Mouse (Mus musculus) forebrain, embryonic 13.5 days (tissue): ENCODE measurements around the gene Cacna2d3. TPM values are rescaled to one million over a fixed set of nuclear protein-coding genes. Genes with fewer than 3 reads are reported as not detected.

Experiments
- ATAC-seq: fragments of 200-750 bp; cut with Nextera tagmentation; 2 replicates; pipeline ENCODE4 v1.8.0; 2017
- H3K27ac ChIP-seq: fragments of 300-500 bp; sonication (generic); 2 replicates; pipeline ENCODE4 v1.5.1; 2015; ENCODE audit warnings: inconsistent platforms, mild to moderate bottlenecking, moderate library complexity
- H3K27me3 ChIP-seq: fragments of 300-500 bp; sonication (generic); 2 replicates; pipeline ENCODE4 v1.6.1; 2015; ENCODE audit warnings: mild to moderate bottlenecking, inconsistent platforms
- H3K36me3 ChIP-seq: fragments of 300-500 bp; sonication (generic); 2 replicates; pipeline ENCODE4 v1.6.1; 2015; ENCODE audit warnings: mild to moderate bottlenecking, inconsistent platforms; ENCODE audit not compliant: poor library complexity, severe bottlenecking
- H3K4me1 ChIP-seq: fragments of 300-500 bp; sonication (generic); 2 replicates; pipeline ENCODE4 v1.6.1; 2015; ENCODE audit warnings: inconsistent platforms
- H3K4me2 ChIP-seq: fragments of 300-500 bp; sonication (generic); 2 replicates; pipeline ENCODE4 v1.6.1; 2015; ENCODE audit warnings: inconsistent platforms, mild to moderate bottlenecking, moderate library complexity
- H3K4me3 ChIP-seq: fragments of 300-500 bp; sonication (generic); 2 replicates; pipeline ENCODE4 v1.5.1; 2015; ENCODE audit warnings: mild to moderate bottlenecking, inconsistent platforms
- H3K9ac ChIP-seq: fragments of 300-500 bp; sonication (generic); 2 replicates; pipeline ENCODE4 v1.6.1; 2015; ENCODE audit warnings: mild to moderate bottlenecking, inconsistent platforms
- H3K9me3 ChIP-seq: fragments of 300-500 bp; sonication (generic); replicated peaks from 2 replicates; pipeline ENCODE4 v1.6.1; 2016; ENCODE audit warnings: inconsistent platforms
- whole genome bisulfite sequencing: fragments of 180-500 bp; shearing (Covaris S2); methylation state at CpG from one replicate; pipeline ENCODE4 v1.1.7; 2015; 5-methylcytosine and 5-hydroxymethylcytosine counted together
- polyA plus RNA-seq: library from polyadenylated mRNA; unstranded; fragments of >200 nt; fragmentation: Nextera tagmentation; extraction: Ambion mirVana; gene quantifications from 2 replicates; pipeline ENCODE4 v1.2.1, GENCODE M21; 2015

The Cacna2d3 gene
- polyA plus RNA-seq, 1 experiment from 2014 or later: 12.3 TPM

DNA sequence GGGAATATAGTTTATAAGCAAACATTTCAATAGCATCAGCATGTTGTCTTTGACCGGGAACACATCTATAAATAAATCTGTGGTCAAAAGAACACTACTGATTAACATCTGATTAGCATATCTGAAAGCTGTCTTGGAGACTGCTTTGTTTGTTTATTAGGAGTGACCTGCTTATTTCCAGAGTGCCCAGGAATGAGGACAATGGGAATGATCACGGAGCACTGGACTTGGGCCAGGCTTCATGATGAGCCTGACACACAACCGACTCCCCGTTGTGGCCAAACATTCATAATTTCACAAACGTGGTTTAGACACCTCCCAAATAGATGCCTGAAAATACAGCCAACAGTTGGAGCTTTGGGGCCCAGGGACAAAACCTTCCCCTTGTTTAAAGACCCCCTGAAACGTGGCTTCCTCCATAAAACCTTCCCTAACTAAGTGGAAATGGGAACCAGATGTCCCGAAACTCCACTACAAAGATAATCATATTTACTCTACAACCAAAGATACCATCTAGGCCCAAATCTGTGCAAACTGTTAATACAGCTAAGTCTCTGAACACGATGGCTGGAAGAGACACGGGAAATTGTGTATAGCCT, 607.7 kb downstream of the Cacna2d3 start:
- Histone ChIP-seq H3K4me3 (no peak overlapping the region), H3K9ac (no peak overlapping the region), H3K27ac (no peak overlapping the region), H3K4me1 (peaks cover 14% of the 10 kb centered on the region), H3K36me3 (no peaks in the 10 kb centered on the region), H3K27me3 (peaks cover 22% of the 10 kb centered on the region), H3K4me2 (no peak overlapping the region), H3K9me3 (peaks cover 6% of the 10 kb centered on the region)
- no peak for ATAC-seq
- 30% methylated on average over 9 of the region's 9 CpGs for WGBS

DNA sequence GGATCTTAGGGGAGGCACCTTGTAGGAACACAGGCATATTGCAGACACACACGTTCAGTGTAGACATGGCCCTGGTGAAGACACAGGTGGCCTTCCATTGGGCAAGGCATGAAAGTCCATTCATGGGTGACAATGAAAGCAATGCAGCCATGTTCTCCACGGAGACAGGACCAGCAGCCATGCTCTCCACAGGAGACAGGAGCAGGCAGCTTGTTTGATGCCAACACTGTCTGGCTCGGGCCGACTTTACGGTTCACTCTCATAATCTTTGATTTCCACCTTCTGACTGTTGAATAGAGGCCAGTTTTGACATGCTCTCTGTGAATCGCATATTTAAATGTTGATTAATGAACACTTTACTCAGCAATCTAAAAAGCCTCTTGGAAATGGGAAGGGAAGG, 610.0 kb downstream of the Cacna2d3 start:
- no peak for ATAC-seq
- peaks cover 14% of the 10 kb centered on the region for H3K4me1 ChIP-seq
- no peak overlapping the region for H3K4me3 ChIP-seq
- peaks cover 14% of the 10 kb centered on the region for H3K27me3 ChIP-seq
- H3K9me3 ChIP-seq: peaks cover 6% of the 10 kb centered on the region
- H3K36me3 ChIP-seq: no peaks in the 10 kb centered on the region
- no peak overlapping the region for H3K27ac ChIP-seq
- 70% methylated on average over 6 of the region's 6 CpGs for WGBS
- H3K9ac ChIP-seq: no peak overlapping the region
- H3K4me2 ChIP-seq: no peak overlapping the region

DNA sequence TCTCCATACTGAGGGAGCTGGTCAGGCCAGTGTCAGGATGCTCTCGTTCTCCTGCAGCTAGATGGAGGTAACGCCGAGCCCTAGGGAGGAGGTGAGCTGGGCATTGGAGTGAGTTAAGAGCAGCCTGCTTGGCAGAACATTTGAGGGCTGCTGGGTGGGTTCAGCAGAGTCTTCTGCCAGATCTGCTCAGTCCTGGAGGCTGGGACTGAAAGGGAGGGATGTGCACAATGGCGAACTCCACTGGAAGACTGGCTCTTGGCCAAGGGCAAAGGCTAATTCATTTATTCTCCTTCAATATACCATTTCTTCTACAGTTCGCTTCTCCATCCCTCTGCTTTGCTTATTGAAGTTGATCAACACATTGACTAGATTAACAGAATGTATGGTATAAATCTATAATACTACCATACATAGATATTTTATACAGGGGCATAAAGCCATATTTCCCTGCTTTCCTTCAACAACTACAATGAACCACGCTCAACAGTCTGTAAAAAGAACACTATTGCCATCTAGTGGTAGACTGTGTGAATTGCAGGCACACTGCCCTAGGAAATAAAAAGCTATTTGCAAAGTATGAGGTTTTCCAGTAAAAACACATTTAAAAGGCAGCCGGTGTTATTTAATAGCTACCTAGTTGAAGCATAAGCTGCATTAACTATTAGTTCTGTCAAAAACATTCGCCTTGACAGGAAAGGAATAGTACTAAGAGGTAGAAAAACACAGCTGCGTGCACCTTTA, 611.1 kb downstream of the Cacna2d3 start:
- peaks cover 8% of the 10 kb centered on the region for H3K27me3 ChIP-seq
- no peak overlapping the region for H3K4me3 ChIP-seq
- no peak overlapping the region for H3K9ac ChIP-seq
- 73% methylated on average over 9 of the region's 9 CpGs for WGBS
- H3K4me1 ChIP-seq: peaks cover 14% of the 10 kb centered on the region
- H3K36me3 ChIP-seq: no peaks in the 10 kb centered on the region
- H3K4me2 ChIP-seq: no peak overlapping the region
- no peak overlapping the region for H3K27ac ChIP-seq
- H3K9me3 ChIP-seq: peaks cover 6% of the 10 kb centered on the region
- ATAC-seq: no peak

DNA sequence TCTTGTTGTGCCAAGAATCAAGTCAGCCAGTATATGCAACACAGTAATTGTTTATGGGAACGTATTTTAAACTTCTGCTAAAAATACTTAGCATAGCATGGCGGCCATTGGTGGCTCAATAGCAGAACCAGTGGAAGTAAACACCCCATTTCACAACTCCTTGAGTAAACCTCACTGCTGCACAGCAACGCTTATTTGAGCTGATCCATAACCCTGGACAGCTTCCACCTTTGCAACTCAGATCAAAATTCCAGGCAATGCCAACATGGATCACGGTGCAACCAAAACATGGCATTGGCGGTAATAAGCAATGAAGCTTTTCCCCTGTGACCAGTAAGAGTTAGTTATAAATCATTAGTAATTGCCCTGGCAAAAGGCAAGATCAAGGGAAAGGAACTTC, 614.2 kb downstream of the Cacna2d3 start:
- 92% methylated on average over 5 of the region's 5 CpGs for WGBS
- H3K9me3 ChIP-seq: peaks cover 6% of the 10 kb centered on the region

DNA sequence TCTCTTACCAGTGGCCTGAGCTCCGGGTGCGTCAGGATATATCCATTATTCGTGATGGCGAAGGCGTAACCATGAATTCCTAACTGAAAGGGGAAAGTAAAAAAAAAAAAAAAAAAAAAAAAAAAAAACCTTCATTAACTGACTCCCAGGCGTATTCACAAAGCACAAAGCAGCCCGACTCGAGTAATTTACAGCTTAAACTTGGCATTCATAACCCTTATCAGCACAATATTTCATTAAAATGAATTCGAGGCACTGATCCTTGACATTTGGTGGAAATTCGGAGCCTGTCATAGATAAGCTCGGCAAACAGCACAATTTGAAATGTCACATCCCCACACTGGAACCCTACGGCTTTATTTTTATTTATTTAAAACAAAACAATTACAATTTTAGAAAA, 623.9 kb downstream of the Cacna2d3 start:
- no peaks in the 10 kb centered on the region for H3K36me3 ChIP-seq
- no peak for ATAC-seq
- no peaks in the 10 kb centered on the region for H3K4me1 ChIP-seq
- H3K9me3 ChIP-seq: no peaks in the 10 kb centered on the region
- 70% methylated on average over 12 of the region's 12 CpGs for WGBS
- H3K4me2 ChIP-seq: no peak overlapping the region
- H3K27ac ChIP-seq: no peak overlapping the region
- no peak overlapping the region for H3K9ac ChIP-seq
- 0 out of 2 replicates have a peak, but pooled peaks cover 2% of the 10 kb centered on the region for H3K27me3 ChIP-seq
- no peak overlapping the region for H3K4me3 ChIP-seq

More for the DNA sequence above, 614.2 kb downstream of the Cacna2d3 start:
- Histone ChIP-seq H3K4me3 (no peak overlapping the region), H3K27me3 (no peaks in the 10 kb centered on the region; the same call in 1 of the 2 replicates), H3K4me1 (0 out of 2 replicates have a peak, but pooled peaks cover 2% of the 10 kb centered on the region), H3K9ac (no peak overlapping the region), H3K27ac (no peak overlapping the region), H3K4me2 (no peak overlapping the region), H3K36me3 (no peaks in the 10 kb centered on the region)
- no peak for ATAC-seq

DNA sequence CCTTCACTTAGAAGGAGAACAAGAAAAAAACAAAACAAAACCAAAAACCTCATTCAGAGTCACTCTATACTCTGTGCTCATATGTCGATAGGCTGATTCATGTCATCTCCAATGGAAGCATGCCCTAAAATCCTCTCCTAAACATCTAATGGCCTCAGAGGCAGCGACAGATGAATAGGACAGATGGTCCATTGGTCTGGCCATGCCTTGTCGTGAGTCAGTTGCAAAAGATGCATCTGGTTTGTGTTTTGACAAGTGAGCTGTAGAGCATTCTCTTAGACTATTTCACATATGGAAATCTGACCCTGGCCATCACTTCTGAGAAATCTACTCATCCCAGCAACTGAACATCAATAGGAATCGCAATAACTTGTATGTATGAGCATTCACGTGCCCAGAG, 626.2 kb downstream of the Cacna2d3 start:
- ATAC-seq: no peak
- no peaks in the 10 kb centered on the region for H3K4me1 ChIP-seq
- H3K27ac ChIP-seq: no peak overlapping the region
- 0 out of 2 replicates have a peak, but pooled peaks cover 6% of the 10 kb centered on the region for H3K27me3 ChIP-seq
- no peaks in the 10 kb centered on the region for H3K36me3 ChIP-seq
- 80% methylated on average over 5 of the region's 5 CpGs for WGBS
- H3K9ac ChIP-seq: no peak overlapping the region
- H3K4me3 ChIP-seq: no peak overlapping the region
- no peaks in the 10 kb centered on the region for H3K9me3 ChIP-seq
- no peak overlapping the region for H3K4me2 ChIP-seq

DNA sequence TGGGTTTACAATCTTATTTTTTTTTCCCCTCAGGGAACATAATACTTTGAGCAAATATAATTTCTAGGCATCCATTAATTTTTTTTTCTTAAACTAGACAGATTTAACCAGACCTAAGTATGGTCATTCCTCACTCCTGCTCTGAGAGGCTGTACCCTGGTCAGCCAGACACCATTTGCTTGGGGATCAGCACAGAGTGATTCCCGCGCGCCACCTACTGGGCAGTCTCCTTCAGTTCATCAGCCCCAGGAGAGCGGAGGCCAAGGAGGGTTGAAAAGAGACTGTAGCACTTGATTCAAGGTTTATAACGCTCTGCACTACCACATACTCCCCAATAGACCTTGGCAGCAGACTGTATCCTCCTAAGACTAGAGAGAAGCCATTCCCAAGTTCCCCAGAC, 631.6 kb downstream of the Cacna2d3 start:
- no peak overlapping the region for H3K27ac ChIP-seq
- no peaks in the 10 kb centered on the region for H3K36me3 ChIP-seq
- H3K4me3 ChIP-seq: no peak overlapping the region
- peaks cover 7% of the 10 kb centered on the region; the same call in 1 of the 2 replicates for H3K4me1 ChIP-seq
- no peak overlapping the region for H3K4me2 ChIP-seq
- H3K9ac ChIP-seq: no peak overlapping the region; the same call in 1 of the 2 replicates
- H3K9me3 ChIP-seq: no peaks in the 10 kb centered on the region
- 2% methylated on average over 5 of the region's 5 CpGs for WGBS
- peak; percentile 86 for ATAC-seq
- peaks cover 9% of the 10 kb centered on the region; the same call in 1 of the 2 replicates for H3K27me3 ChIP-seq

DNA sequence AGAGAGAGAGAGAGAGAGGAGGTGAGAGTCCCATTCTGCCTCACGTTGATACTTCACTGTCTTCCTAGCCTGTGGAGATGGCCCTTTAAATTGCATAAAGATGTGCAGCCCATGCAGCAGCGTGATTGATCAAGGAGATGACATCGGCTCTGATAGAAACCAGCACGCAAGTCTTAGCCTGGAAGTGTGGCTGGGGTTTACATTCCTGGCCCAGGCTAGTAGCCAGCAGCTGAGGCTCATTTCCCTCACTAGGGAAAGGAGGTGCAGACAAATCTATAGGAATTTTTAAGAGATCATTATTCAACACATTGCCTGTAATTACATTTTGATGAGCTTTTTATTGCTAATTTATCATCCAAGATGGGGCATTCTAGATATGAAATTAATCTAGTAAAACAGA, 635.1 kb downstream of the Cacna2d3 start:
- Histone ChIP-seq H3K27me3 (peaks cover 9% of the 10 kb centered on the region; the same call in 1 of the 2 replicates), H3K4me3 (no peak overlapping the region), H3K27ac (no peak overlapping the region), H3K9me3 (no peaks in the 10 kb centered on the region), H3K36me3 (no peaks in the 10 kb centered on the region), H3K4me2 (no peak overlapping the region), H3K9ac (no peak overlapping the region), H3K4me1 (peaks cover 7% of the 10 kb centered on the region; the same call in 1 of the 2 replicates)
- ATAC-seq: no peak
- WGBS: 67% methylated on average over 4 of the region's 4 CpGs

DNA sequence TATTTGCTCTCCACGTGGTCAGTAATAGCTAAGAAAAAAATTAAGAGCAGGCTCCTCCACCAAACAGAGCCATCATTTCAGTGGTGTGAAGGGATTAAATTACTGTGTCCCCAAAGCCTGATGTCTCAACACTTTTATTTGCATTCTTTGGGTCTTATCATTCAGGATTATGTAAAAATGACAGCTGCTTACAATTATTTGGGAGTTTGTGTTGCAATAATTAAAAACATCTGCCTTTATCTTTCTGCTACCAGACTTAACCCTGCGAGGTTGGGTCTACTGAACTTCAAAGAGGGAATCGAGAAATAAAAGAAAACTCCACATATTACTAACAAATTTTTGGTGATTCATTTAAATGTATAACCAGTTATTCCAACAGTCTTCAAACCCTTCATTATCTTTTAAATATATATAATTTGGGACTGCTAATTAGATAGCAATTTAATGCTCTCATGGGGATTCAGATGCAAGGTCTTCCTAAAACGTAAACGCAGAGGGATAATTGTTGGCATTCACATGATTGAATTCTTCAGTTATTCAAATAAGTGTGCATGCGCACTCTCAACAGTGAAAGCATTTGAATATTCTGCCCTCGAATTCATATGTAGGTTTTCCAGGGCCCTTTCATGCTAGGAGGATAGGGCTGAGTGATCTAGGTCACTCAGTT, 636.0 kb downstream of the Cacna2d3 start:
- no peak overlapping the region for H3K9ac ChIP-seq
- H3K27ac ChIP-seq: no peak overlapping the region
- H3K4me3 ChIP-seq: no peak overlapping the region
- H3K9me3 ChIP-seq: no peaks in the 10 kb centered on the region
- H3K27me3 ChIP-seq: peaks cover 7% of the 10 kb centered on the region; the same call in 1 of the 2 replicates
- H3K4me2 ChIP-seq: no peak overlapping the region
- WGBS: 56% methylated on average over 7 of the region's 7 CpGs
- no peaks in the 10 kb centered on the region for H3K36me3 ChIP-seq
- H3K4me1 ChIP-seq: peaks cover 7% of the 10 kb centered on the region; the same call in 1 of the 2 replicates
- ATAC-seq: peak; percentile 61

DNA sequence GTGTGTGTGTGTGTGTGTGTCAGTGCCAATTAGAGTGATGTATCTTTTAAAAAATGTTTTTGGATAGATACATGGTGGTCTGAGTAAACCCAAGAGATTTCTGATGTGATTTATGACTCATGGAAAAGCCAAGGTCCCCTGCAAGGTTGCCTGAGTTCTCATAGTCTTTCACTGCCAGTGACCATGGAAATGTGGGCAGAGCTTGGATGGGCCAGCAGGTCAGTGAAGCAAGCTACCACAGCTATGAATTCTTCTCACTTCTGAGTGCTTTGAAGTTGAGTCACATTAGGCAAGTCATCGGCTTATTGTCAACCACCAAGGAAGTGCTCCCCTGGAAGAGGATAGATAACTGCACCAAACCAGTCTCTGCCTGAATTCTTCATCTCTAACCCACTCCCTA, 639.5 kb downstream of the Cacna2d3 start:
- WGBS: 100% methylated on average over 1 of the region's 1 CpGs

DNA sequence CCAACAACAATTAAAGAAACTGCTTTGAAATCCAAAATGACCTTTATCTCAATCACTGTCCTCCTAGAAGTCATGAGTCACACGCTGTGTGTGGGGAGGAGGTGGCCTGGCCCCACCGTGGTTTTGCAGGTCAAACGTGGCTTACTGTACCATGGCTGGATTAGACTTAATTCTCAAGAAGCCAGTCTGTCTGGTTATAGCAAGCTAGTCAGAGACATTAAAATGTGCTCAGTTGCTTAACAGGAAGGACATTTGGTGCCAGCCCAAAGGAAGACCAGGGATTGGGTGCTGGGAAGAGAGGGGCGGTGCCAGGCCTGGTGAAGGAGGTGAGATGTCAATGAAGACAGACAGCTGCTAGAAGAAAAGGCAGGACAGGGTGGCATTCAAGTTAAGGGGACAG, 641.0 kb downstream of the Cacna2d3 start:
- no peak overlapping the region for H3K4me2 ChIP-seq
- H3K4me1 ChIP-seq: no peaks in the 10 kb centered on the region
- no peaks in the 10 kb centered on the region for H3K36me3 ChIP-seq
- no peak for ATAC-seq
- no peaks in the 10 kb centered on the region for H3K9me3 ChIP-seq
- H3K9ac ChIP-seq: no peak overlapping the region
- no peak overlapping the region for H3K4me3 ChIP-seq
- 86% methylated on average over 4 of the region's 4 CpGs for WGBS
- no peaks in the 10 kb centered on the region; the same call in 1 of the 2 replicates for H3K27me3 ChIP-seq
- no peak overlapping the region for H3K27ac ChIP-seq

More for the DNA sequence above, 639.5 kb downstream of the Cacna2d3 start:
- no peaks in the 10 kb centered on the region; the same call in 1 of the 2 replicates for H3K27me3 ChIP-seq
- H3K9me3 ChIP-seq: no peaks in the 10 kb centered on the region
- H3K4me3 ChIP-seq: no peak overlapping the region
- no peak overlapping the region for H3K27ac ChIP-seq
- no peak overlapping the region for H3K4me2 ChIP-seq
- H3K4me1 ChIP-seq: peaks cover 7% of the 10 kb centered on the region; the same call in 1 of the 2 replicates
- H3K9ac ChIP-seq: no peak overlapping the region
- H3K36me3 ChIP-seq: no peaks in the 10 kb centered on the region
- no peak for ATAC-seq

DNA sequence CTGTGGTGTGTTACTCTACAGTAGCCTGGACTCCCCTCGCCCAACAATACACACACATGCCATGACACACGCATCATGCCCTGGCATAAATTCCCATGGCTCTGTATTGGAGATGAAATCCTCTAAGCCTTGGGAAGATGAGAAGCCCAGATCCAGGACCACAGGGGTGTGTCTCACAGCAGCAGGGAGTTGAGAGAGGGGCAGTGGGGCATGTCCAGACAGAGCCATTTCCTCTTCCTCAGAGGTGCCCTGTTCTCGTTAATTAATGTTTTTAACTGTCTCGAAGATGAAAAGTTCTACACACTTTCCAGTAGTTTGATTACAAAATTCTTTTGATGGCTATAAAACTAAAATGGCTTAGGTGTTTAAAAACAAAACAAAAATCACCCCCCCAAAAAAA, 641.4 kb downstream of the Cacna2d3 start:
- no peak overlapping the region for H3K27ac ChIP-seq
- ATAC-seq: no peak
- H3K9ac ChIP-seq: no peak overlapping the region
- no peaks in the 10 kb centered on the region; the same call in 1 of the 2 replicates for H3K27me3 ChIP-seq
- no peak overlapping the region for H3K4me3 ChIP-seq
- H3K4me2 ChIP-seq: no peak overlapping the region
- H3K4me1 ChIP-seq: no peaks in the 10 kb centered on the region
- H3K36me3 ChIP-seq: no peaks in the 10 kb centered on the region
- WGBS: 79% methylated on average over 4 of the region's 4 CpGs
- no peaks in the 10 kb centered on the region for H3K9me3 ChIP-seq
